Mouse (Mus musculus): ENCODE results near the gene Ppp1r1b.

DNA sequence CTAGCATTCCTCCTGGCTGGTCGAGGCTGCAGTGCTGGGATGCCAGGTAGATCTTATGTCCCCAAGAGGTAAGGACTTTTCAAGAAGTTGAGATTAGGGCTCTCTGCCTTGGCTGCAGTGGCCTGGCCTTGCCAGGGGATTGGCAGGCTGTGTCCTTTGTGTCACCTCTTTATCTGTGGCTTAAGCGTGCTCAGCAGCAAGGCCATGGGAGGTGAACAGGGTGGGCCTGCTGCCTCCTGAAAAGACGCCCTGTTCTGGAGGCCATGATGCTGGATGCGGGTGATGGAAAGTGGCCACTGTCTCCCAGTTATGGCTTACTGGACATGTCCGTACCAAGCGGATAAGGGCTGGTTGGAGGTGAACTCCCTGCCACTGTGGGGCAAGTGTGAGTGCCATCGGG lies 31.2 kb downstream of the Ppp1r1b start:
- TF ChIP-seq CTCF (IDR thresholded peaks at IDR 0.05; ENCODE audit: low read depth), result no peak
- no peak for TF ChIP-seq EP300 (IDR thresholded peaks at IDR 0.05; ENCODE audit: low read depth)
